13 mouse cellular contexts compared by ENCODE assay signal in the genomic region with DNA sequence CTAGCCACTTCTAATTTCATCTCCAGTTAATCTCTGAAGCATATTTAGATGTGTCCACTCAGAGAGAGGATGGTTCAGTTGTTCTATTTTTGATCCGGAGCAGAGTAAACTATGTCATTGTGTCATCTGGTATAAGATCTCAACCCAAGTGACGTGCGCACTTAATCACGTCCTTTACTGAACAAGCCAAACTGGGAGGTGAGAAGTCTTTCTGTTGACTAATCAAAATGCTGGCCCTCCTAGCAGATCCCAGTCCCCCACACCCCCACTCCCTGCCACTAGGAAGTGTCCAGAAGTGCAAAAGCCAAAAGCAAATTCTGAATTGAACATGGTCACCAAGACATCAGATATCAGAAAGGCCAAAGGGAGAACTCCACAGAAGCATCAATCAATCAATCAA.
A peak's percentile ranks its signal among the peaks of the same experiment; 100 is the strongest.
DNase-seq lines count a peak whose midpoint lies in the region; ATAC-seq and TF ChIP-seq lines count a peak whose summit lies in the region.
"Had no signal": no experiment of that assay in that cellular context is flagged by ENCODE, and none has a peak within 500 bp of the region (broad histone marks: within the 10 kb centered on the region; RNA-seq: fewer than 3 reads in every experiment).

No protein-coding gene starts in this region.

- intact Hi-C loops in heart, postnatal 10 days (cut with DNase I) = no loop called here

- peak overlapping the region; percentile 73 for H3K4me2 ChIP-seq in heart, embryonic 16.5 days (ENCODE audit: low read depth, low read length)
- H3K4me2 ChIP-seq in liver, embryonic 12.5 days = 0 out of 2 replicates have a peak overlapping the region, but pooled peaks have one; percentile 59
- H3K4me2 ChIP-seq in heart, postnatal 0 days (ENCODE audit: low read depth, low read length) = peak overlapping the region; percentile 64
- H3K4me2 ChIP-seq in stomach, embryonic 15.5 days = peak overlapping the region; percentile 66; the same call in 1 of the 2 replicates
- H3K4me2 ChIP-seq: forebrain, embryonic 13.5 days had no signal

- H3K9me3 ChIP-seq in heart, embryonic 16.5 days (replicated peaks; ENCODE audit: control insufficient read depth, low read length) = no peaks in the 10 kb centered on the region
- no peaks in the 10 kb centered on the region for H3K9me3 ChIP-seq in liver, embryonic 12.5 days (replicated peaks)
- H3K9me3 ChIP-seq in heart, postnatal 0 days (replicated peaks; ENCODE audit: control insufficient read depth, low read length) = no peaks in the 10 kb centered on the region
- no peaks in the 10 kb centered on the region for H3K9me3 ChIP-seq in stomach, embryonic 15.5 days

- H3K27me3 ChIP-seq in heart, embryonic 16.5 days (ENCODE audit: control insufficient read depth, insufficient read depth, low read length) = no peaks in the 10 kb centered on the region
- peaks cover 5% of the 10 kb centered on the region for H3K27me3 ChIP-seq in liver, embryonic 12.5 days (replicated peaks)
- H3K27me3 ChIP-seq in heart, postnatal 0 days (ENCODE audit: control insufficient read depth, insufficient read depth, low read length) = no peaks in the 10 kb centered on the region
- no peaks in the 10 kb centered on the region for H3K27me3 ChIP-seq in stomach, embryonic 15.5 days (replicated peaks)
- H3K27me3 ChIP-seq: CH12.LX; forebrain, embryonic 13.5 days had no signal

- H3K4me1 ChIP-seq in heart, embryonic 16.5 days (ENCODE audit: control insufficient read depth, insufficient read depth, low read length) = peaks cover 48% of the 10 kb centered on the region
- peaks cover 19% of the 10 kb centered on the region for H3K4me1 ChIP-seq in liver, embryonic 12.5 days
- H3K4me1 ChIP-seq in heart, postnatal 0 days (ENCODE audit: control insufficient read depth, insufficient read depth) = peaks cover 59% of the 10 kb centered on the region
- peaks cover 24% of the 10 kb centered on the region for H3K4me1 ChIP-seq in stomach, embryonic 15.5 days

- H3K36me3 ChIP-seq in heart, embryonic 16.5 days (ENCODE audit: control insufficient read depth, insufficient read depth) = peaks cover 18% of the 10 kb centered on the region; the same call in 1 of the 2 replicates
- H3K36me3 ChIP-seq in liver, embryonic 12.5 days = 0 out of 2 replicates have a peak, but pooled peaks cover 16% of the 10 kb centered on the region
- H3K36me3 ChIP-seq in heart, postnatal 0 days (replicated peaks; ENCODE audit: control insufficient read depth, insufficient read depth, low read length) = peaks cover 31% of the 10 kb centered on the region
- H3K36me3 ChIP-seq in stomach, embryonic 15.5 days = 0 out of 2 replicates have a peak, but pooled peaks cover 13% of the 10 kb centered on the region

- ATAC-seq in heart, embryonic 16.5 days (replicated peaks; ENCODE audit: extremely low read depth, insufficient read depth, low FRiP score) = no peak
- ATAC-seq in liver, embryonic 12.5 days = no peak
- ATAC-seq in heart, postnatal 0 days (ENCODE audit: insufficient read depth, low read depth) = no peak
- ATAC-seq in stomach, embryonic 15.5 days (ENCODE audit: insufficient read depth, low FRiP score, low read depth) = no peak
- ATAC-seq: forebrain, embryonic 13.5 days had no signal

- H3K9ac ChIP-seq in heart, embryonic 16.5 days (ENCODE audit: low read length) = peak overlapping the region; percentile 81
- H3K9ac ChIP-seq in liver, embryonic 12.5 days = no peak overlapping the region
- peak overlapping the region; percentile 81 for H3K9ac ChIP-seq in heart, postnatal 0 days (replicated peaks; ENCODE audit: low read depth, low read length)
- no peak overlapping the region for H3K9ac ChIP-seq in stomach, embryonic 15.5 days
- H3K9ac ChIP-seq: forebrain, embryonic 13.5 days had no signal

- peak overlapping the region; percentile 94 for H3K27ac ChIP-seq in heart, embryonic 16.5 days (ENCODE audit: low read length)
- no peak overlapping the region for H3K27ac ChIP-seq in liver, embryonic 12.5 days
- H3K27ac ChIP-seq in heart, postnatal 0 days (ENCODE audit: low read depth) = peak overlapping the region; percentile 97
- no peak overlapping the region for H3K27ac ChIP-seq in stomach, embryonic 15.5 days
- H3K27ac ChIP-seq: forebrain, embryonic 13.5 days had no signal

- WGBS in heart, embryonic 16.5 days = 26% methylated on average over 4 of the region's 4 CpGs
- WGBS in liver, embryonic 12.5 days (ENCODE audit: insufficient replicate concordance) = 65% methylated on average over 4 of the region's 4 CpGs
- 25% methylated on average over 4 of the region's 4 CpGs for WGBS in heart, postnatal 0 days
- 81% methylated on average over 4 of the region's 4 CpGs for WGBS in stomach, embryonic 15.5 days

- TF ChIP-seq EP300 in heart, postnatal 0 days (IDR thresholded peaks at IDR 0.05; ENCODE audit: low read depth) = no peak

- no peak for TF ChIP-seq CTCF in heart, postnatal 0 days (IDR thresholded peaks at IDR 0.05; ENCODE audit: low read depth)

- peak overlapping the region; percentile 71 for H3K4me3 ChIP-seq in heart, embryonic 16.5 days (ENCODE audit: low read length)
- no peak overlapping the region for H3K4me3 ChIP-seq in liver, embryonic 12.5 days
- H3K4me3 ChIP-seq in heart, postnatal 0 days (ENCODE audit: low read depth, low read length) = peak overlapping the region; percentile 71
- no peak overlapping the region for H3K4me3 ChIP-seq in stomach, embryonic 15.5 days (replicated peaks)
- H3K4me3 ChIP-seq: forebrain, embryonic 13.5 days had no signal

- DNase-seq in heart, postnatal 10 days = no peak
- DNase-seq in liver = no peak
- DNase-seq in heart, postnatal 0 days (ENCODE audit: low spot score) = no peak
- no peak for DNase-seq in c-Kit-positive CD71-positive TER-119-positive erythroid progenitor cells, embryonic 14.5 days (ENCODE audit: low spot score)
- DNase-seq: adrenal gland, postnatal 36 days; cerebellum, adult 18-20 months; kidney, adult 9 months; thymus, postnatal 14 days had no signal

Comparison
In these comparisons a context has a peak if more than half of its experiments do, and no peak if none do; other contexts are left out.
1. H3K27ac ChIP-seq: peak in heart, embryonic 16.5 days (single experiment) and heart, postnatal 0 days (single experiment); none in liver, embryonic 12.5 days (single experiment) and stomach, embryonic 15.5 days (single experiment).
2. H3K4me3 ChIP-seq: peak in heart, embryonic 16.5 days (single experiment) and heart, postnatal 0 days (single experiment); none in liver, embryonic 12.5 days (single experiment) and stomach, embryonic 15.5 days (single experiment).
3. H3K9ac ChIP-seq: peak in heart, embryonic 16.5 days (single experiment) and heart, postnatal 0 days (single experiment); none in liver, embryonic 12.5 days (single experiment) and stomach, embryonic 15.5 days (single experiment).
4. Peak in every context shown above with its lines, with median percentiles within 50 percentile points of each other: H3K4me2 ChIP-seq.